Mouse (Mus musculus) cerebral cortex, adult 2 months (tissue): Measurements from ENCODE around the gene Trim10.

ENCODE experiments used
- WGBS: fragments of 180-500 bp; shearing (Covaris S2); methylation state at CpG from one replicate; pipeline ENCODE4 v1.1.7; 2018; 5-methylcytosine and 5-hydroxymethylcytosine counted together

The Trim10 gene

DNA sequence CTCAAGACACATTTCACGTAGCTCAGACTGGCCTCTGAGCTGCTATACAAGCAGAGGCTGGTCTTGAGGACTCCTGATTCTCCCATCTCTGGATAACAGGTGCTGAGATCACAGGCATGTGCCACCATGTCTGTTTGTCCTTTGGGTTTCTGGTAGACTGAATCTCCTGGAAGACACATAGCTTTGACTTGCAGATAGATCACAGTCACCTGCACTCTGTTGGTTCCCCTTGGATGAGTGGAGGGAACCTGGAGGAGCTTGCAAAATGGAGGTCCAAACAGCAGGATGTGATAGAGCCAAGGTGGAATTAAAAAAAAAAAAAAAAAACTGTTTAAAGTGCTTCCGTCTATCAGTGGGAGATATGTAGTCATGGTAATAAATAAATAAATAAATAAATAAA is 538 bp upstream of the Trim10 start:
- WGBS, result 94% methylated on average over 2 of the region's 2 CpGs

DNA sequence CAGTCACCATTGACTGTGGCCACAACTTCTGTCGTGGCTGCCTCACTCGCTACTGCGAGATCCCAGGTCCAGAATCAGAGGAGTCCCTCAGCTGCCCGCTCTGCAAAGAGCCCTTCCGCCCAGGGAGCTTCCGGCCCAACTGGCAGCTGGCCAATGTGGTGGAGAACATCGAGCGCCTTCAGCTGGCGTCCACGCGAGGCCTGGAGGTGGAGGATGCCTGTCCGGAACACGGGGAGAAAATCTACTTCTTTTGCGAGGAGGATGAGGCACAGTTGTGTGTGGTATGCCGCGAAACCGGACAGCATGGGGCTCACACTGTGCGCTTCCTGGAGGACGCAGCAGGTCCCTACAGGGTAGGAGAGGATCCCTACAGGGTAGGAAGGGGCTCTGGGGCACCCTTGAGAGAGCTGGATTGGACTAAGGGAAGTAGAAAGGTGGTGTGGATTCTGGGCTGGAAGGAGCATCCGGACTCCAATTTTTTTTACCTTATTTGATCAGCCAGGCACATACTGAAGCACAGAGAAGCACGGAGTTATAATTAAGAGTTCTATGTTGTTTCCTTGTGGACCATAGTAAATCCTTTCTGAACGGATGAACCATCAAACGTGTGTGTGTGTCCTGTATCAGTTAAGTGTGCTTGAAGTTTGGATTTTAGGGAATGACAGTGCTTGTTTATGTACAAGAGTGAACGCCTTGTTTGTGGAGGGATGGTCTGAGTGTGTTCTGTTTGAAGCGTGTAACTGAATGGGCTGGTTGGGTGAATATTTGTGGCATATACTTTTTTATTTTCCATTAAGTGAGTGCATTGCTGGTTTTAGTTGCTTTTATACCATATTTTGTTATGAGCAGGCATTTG is 809 bp downstream of the Trim10 start:
- WGBS, result 70% methylated on average over 25 of the region's 25 CpGs

DNA sequence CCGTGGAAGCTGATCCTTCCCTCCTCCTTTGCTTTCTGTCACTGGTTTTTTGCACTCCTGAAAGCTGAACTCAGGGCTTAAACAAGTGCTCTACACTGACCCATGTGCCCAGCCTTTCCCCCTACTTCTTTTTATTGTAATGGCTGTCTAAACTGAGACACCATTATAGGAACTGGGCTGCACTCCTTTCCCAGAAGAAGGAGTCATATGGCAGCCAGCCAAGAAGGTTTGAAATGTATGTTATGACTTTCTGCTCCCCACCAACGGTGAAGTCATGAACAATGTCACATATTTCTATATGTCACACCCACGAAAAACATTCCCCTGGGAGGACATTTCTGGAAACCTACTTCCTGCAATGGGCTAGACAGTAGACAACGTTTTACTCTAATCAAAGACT is 5.3 kb downstream of the Trim10 start:
- 65% methylated on average over 4 of the region's 4 CpGs for WGBS

DNA sequence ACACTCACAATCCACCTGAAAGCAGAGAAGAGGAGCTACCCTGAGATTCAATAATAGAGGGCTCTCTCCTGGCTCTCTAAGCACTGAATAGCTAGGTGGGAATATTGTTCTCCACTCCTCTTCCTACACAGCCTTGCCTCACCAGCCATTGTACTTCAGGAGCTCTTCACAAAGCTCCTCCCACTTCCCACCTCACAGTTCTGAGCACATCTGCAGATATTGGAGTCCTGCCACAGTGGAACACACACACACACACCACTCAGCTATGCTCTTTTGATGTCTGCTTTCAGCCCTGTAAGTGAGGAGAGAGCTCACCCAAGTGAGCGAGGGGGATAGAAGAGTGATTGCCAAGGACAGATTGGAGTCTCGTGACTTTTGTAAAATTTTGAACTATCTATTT is 14.0 kb downstream of the Trim10 start:
- 64% methylated on average over 2 of the region's 2 CpGs for WGBS

DNA sequence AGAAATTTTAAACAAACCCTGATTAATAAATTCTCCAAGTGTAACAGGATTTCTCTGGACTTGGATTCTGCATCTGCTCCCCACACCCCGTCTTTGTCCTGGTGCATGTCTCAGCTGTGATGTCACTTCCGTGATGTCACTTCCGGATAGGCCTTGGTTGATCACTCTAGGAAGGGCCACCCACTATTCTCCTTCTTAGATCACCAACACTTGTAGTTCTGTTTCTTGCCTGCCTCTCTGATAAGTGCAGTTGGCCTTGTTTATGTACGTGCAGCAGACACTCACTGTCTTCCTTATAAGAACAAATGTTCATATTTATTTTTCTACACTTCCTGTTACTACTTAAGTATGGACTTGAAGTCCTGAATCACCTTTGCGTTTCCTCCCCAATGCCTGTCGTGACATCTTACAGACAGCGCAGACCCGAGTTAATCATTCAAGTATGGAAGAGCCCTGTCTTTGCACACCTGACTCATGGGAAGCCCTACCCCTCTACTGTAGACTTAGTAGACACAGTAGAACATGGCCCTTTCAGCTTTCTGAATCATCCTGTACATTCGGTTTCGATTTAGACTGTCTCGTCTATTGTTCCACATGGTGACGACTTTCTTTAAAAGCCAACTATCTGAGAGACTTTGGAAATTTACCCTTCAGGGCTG is 15.9 kb downstream of the Trim10 start:
- WGBS, result 93% methylated on average over 12 of the region's 12 CpGs

DNA sequence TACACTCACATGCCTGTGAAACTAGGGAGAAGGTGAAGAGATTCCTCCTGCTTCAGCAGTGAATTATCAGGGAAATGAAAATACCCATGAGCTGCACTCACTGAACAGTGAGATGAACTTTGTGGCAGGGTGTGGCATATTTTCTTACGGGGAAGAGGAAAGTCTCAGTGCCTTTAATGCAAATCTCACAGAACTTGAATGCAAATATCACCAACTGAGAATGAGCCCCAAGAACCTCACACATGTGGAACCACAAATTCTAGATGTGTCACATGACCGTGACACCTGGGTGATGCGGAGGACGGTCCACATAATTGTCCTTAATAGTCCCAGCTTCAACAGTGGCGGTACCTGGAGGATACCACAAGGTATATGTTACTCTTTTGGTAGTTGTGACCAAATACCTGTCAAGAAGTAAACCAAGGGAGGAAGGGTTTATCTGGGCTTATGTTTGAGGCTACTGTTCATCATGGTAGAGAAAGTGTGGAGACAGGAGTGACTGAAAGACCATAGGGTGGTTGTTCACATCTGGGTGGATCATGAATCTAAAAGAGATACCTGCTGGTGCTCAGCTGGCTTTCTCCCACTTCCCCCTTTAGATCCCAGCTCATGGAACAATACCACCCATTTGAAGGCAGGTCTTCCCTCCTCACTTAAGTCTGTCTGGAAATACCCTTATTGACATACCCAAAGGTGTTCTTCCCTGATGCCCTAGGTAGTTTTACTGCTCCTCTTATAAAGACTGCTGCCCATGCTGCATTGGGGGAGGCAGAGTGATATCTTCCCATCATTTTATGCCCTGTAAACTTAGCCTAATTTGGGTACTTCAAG is 20.9 kb downstream of the Trim10 start, which contains the start of gene Trim40:
TSS of gene Trim40 (minus strand) at position 51 of the 831 bp plus-strand sequence.
- whole genome bisulfite sequencing, result 90% methylated on average over 5 of the region's 5 CpGs

DNA sequence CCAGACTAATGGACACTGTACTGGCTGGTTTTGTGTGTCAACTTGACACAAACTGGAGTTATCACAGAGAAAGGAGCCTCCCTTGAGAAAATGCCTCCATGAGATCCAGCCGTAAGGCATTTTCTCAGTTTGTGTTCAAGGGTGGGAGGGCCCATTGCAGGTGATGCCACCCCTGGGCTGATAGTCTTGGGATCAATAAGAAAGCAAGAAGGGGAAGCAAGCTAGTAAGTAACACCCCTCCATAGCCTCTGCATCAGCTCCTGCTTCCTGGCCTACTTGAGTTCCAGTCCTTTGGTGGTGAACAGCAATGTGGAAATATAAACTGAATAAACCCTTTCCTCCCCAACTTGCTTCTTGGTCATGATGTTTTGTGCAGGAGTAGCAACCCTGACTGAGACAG is 22.1 kb downstream of the Trim10 start:
- WGBS, result 91% methylated on average over 1 of the region's 1 CpGs

DNA sequence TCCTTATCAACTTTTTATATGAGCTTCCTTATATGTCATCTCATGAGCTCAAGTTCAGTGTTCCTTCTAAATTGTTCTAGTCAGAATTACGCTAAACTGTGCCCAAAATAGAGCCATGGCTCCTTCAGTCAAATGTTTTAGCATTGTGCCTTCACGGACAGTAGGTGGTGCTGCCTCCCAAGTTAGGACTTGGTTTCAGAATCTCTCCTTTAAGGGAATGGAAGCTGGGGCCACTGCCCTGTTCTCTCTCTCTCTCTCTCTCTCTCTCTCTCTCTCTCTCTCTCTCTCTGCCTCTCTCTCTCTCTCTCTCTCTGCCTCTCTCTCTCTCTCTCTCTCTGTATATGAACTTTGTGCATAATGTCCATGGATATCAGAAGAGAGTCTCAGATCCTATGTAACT is 23.0 kb downstream of the Trim10 start:
- 0% methylated on average over 2 of the region's 2 CpGs for WGBS

DNA sequence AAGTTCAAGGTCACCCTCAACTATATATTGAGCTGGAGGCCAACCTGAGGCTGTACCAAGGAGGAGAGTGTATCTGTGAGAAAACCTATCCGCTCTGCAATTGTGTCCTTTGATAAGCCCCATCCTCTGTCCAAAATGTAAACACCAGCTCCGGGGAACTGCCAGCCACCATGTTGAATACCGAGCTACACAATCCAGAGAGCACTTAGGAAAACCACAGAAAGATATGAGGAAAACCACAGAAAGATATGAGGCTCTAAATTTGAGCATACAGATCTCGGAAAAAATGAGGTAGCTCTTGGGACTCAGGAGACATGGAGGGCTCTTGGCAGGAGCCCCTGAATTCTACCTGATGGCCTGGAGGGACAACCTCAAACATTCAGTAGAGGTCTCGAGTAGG is 24.0 kb downstream of the Trim10 start:
- WGBS, result 82% methylated on average over 5 of the region's 5 CpGs

DNA sequence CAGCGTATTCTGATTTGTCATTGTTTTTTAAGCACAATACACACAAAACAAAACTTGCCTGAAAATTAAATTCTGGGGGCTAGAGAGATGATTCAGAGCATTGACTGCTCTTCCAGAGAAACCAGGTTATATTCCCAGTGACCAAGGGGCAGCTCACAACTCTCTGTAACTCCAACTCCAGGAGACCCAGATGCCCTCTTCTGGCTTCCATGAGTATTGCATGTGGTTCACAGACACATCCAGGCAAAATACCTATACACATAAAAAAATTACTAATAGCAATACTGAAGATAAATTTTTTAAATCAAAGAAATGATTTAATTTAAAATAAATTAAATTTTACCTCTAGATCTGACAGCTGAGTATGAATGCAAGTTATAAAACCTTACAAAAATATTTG is 27.2 kb downstream of the Trim10 start:
- WGBS, result 72% methylated on average over 1 of the region's 1 CpGs

DNA sequence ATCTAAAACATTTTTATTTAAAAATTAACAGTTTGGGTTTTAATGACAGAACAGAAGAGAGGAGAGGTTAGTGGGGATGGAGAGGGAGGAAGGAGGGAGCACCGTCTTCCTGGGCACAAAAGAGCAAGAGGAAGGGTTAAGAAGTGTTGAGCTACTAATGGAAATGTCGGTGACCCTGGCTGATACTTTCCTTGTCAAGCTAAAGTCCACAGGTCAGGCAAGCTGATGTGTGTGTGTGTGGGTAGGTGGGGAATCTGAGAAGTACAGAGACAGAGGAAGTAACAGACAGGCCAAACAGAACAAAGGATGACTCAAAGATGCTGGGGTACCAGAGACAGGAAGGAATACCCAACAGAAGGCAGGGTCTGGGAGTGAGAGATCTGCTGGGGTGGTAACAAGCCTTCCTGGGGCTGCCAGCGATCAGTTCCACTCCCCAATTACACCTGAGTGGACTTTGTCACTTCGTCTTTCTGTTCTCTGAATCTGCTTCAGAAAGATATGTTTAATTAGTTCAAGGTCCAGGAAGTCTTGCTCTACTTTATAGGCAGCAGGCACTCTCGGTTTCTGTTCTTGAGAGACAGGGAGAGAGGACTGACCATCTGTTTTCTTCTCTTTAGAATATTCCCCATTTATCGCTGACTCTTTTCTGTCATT is 28.3 kb downstream of the Trim10 start, which contains the start of gene Trim31:
TSS of gene Trim31 (plus strand) at position 567 of the 654 bp plus-strand sequence.
- 80% methylated on average over 6 of the region's 6 CpGs for WGBS

DNA sequence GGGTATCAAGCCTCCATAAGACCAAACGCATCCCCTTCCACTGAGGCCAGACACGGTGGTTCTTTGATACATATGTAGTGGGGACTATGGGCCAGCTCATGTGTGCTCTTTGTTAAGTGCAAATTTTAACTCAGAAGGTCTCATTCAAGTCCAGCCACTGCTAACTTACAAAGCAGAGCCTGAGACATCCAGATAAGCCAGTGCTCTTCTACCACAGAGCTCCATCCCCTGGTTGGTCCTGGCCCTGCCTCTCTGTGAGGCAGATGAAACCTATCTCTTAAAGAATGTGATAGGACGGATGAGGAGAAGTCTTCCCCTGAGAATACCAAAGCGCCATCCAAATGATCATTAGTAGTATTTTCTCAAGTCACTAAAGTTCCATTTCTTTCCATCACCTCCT is 30.0 kb downstream of the Trim10 start:
- 87% methylated on average over 4 of the region's 4 CpGs for WGBS

DNA sequence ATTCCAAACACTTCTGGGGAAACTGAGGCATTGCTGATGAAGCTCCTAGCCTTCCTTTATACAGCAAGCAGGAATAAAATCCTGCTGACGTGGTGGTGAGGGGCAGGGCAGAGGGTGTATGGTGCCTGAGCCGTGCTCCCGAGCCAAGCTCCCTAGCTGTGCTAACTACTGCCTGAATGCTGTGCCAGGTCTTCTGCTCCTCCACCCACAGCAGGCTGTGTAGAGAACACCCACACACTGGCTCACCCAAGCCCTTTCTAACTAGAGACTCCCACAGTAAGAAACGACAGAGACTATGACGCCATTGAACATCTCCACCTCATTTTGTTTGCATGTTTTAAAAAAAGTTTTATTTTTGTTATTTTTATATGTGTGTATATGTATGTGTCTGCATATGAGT is 30.6 kb downstream of the Trim10 start:
- WGBS, result 46% methylated on average over 5 of the region's 5 CpGs

DNA sequence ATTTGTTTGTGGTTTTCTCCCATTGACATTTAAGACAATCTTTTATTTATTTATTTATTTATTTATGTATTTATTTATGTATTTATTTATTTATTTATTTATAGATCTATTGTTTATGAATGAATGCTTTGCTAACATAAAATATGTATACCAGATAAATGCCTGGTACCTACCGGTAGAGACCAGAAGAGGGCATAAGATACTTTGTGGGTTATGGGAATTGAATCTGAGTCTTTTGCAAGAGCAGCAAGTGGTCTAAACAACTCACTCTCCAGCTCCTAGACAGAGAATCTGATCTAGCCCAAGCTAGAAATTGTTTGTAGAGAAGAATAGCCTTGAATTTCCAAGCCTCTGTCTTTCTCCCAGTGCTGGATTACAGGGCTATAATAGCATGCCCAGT is 31.3 kb downstream of the Trim10 start:
- 33% methylated on average over 1 of the region's 1 CpGs for WGBS

DNA sequence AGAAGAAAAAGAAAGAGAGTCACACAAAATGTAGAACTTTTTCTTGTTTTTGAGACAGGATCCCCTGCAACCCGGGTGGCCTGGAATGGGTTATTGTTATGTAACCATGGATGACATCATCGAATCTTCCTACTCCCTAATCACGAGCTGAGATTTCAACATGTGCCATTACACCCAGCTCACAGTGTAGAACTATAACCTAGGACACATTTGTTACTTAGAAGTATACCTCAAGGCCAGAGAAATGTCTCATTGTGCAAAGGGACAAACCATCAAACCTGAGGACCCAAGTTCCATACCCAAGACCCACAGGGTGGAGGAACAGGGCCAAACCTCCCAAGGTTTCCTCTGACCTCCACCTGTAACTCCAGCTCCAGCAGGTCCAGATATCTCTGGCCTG is 34.3 kb downstream of the Trim10 start:
- WGBS, result 62% methylated on average over 3 of the region's 3 CpGs

DNA sequence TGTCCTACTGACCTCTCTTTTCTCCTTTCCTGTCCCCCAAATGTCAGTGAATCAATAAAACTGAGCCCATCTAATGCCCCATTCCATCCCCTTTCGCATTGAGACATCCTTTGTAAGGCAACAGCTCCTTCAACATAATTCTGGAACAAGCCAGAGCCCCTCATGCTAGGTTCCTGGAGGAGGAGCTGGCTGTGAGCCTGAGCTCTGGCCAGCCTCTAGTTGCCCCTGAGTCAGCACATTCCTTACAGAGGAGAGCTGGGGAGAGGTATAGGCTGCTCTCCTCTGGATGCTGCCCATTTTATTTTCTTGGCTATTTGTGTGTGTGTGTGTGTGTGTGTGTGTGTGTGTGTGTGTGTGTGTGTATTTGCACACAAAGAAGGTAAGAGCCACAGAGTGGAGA is 38.9 kb downstream of the Trim10 start:
- WGBS, result 59% methylated on average over 1 of the region's 1 CpGs

DNA sequence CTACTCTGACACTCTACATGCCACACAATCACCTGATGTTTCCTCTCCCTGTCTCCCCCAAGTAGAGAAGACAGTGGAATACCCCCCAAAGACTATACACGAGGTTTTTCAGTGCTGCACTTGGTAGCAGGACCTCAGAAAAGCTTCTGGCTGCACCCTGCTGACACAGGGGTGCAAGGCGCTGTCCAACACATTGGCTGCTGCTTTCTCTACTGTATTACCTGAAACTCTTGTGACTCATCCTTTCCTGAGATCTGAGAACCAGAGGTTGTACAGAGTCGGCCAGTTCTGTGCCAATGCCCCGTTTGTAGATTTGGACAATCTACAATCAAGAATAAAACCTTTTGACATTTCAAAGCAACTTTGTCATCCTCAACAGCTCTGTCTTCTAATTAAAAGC is 40.4 kb downstream of the Trim10 start:
- 78% methylated on average over 4 of the region's 4 CpGs for WGBS

DNA sequence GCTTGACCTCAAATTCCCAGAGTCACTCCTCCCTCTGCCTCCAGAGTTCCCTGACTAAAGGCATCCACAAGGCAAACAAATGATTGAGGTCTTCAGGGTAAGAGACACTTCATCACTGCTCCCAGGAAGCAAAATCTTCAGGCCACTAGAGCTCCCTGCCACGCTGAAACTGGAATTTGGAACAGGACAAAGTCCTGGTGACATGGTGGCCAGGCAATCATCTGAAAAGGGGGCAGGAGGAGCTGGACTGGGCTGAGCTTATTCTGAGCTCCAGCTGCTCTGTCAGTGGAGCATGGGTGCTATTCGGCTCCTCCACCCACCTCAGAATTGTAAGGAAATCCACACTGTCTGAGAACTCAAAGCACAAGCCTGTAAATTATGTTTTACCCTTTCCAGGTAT is 42.7 kb downstream of the Trim10 start:
- 70% methylated on average over 2 of the region's 2 CpGs for WGBS

DNA sequence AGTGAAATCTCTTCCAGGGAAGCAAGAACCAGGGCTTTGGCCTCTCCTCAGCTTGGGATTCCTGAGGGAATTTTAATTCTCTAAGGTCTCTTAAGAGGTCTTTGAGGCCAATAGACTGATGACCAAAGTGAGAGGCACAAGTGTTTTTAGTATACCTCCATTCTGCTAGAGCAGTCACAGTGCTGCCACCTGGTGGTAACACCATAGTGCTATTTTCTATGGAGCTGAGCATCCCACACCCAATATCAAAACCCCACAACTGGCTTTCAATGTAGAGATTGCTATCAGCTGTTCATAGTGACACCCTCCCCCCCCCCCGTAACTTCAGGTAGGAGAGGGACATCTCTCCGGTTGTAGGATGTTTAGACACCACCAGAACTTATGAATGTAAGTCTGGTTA is 44.7 kb downstream of the Trim10 start:
- WGBS, result 10% methylated on average over 2 of the region's 2 CpGs

DNA sequence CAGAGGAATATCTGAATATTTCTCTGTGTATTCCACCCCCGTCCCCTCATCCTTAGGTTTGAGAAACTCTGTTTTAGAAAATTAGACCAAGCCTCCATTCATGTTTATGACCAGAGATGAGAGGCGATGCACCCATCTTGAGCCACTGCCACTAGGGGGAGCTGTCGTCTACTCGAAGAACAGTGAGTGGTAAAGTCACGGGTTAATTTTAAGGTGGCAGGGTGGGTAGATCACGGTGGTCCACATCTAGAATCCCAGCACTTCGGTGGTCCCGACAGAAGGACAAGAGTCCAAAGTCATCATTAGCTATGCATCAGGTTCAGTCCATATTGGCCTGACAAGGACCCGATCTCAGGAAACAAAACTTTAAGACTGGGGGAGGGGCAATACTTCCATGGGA is 45.7 kb downstream of the Trim10 start:
- WGBS, result 13% methylated on average over 9 of the region's 9 CpGs

DNA sequence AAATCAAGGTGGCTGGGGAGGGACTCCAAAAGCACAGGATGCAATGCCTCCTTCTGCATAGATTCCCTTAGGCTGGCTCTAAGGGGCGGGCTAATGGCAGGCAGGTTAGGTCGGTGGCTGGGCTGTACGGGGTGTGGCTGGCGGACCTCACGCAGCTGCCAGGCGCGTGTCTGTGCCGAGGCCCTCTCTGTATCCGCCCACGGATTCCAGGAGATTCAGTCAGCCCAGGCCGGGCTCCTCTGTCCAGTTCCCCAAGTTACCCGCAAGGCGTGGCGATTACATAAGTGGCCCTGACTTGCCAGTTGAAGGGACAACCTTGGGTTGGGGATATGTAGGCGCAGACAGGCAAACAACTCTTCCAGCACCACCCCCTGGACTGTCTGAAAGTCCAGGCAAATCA is 50.9 kb downstream of the Trim10 start:
- 60% methylated on average over 15 of the region's 15 CpGs for WGBS

DNA sequence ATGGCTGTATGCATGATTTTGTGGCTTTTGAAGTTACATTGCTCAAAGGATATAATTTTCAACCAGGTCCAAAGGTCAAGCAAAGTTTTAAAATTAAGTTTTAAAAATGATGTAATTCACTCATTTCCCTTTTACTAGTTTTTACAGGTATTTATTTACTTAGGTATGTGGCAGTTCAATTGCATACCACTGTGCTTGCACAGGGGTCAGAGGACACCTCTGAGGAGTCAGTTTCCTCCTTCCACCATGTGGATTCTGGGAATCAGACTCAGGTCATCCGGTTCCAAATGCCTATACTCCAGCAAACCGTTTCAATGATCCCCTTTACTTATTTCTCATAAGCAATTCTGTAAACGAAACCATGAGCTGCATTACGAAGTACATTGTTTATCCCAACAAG is 53.3 kb downstream of the Trim10 start:
- WGBS, result 90% methylated on average over 4 of the region's 4 CpGs
